Mouse (Mus musculus) liver, embryonic 13.5 days (tissue): ENCODE measurements around the gene Tyrp1. TPM values are rescaled to one million over a fixed set of nuclear protein-coding genes. Genes with fewer than 3 reads are reported as not detected.

Experiments
- polyA plus RNA-seq: library from polyadenylated mRNA; unstranded; fragments of >200 nt; fragmentation: Nextera tagmentation; extraction: Ambion mirVana; gene quantifications from 2 replicates; pipeline ENCODE4 v1.2.1, GENCODE M21; 2015

Gene Tyrp1
- polyA plus RNA-seq, 1 experiment from 2014 or later, result not detected

Other genes starting within 250 kb of the Tyrp1 start
- gene Lurap1l, start 76.5 kb downstream of the Tyrp1 start, polyA plus RNA-seq, result 3.0 and 3.6 TPM in 2 replicates